Mouse (Mus musculus) cerebellum, adult 8-10 months (tissue): ENCODE measurements around the gene Eng.

Source experiments
- DNase-seq: peaks from one replicate; pipeline ENCODE4 v3.0.0; 2022

The Eng gene

DNA sequence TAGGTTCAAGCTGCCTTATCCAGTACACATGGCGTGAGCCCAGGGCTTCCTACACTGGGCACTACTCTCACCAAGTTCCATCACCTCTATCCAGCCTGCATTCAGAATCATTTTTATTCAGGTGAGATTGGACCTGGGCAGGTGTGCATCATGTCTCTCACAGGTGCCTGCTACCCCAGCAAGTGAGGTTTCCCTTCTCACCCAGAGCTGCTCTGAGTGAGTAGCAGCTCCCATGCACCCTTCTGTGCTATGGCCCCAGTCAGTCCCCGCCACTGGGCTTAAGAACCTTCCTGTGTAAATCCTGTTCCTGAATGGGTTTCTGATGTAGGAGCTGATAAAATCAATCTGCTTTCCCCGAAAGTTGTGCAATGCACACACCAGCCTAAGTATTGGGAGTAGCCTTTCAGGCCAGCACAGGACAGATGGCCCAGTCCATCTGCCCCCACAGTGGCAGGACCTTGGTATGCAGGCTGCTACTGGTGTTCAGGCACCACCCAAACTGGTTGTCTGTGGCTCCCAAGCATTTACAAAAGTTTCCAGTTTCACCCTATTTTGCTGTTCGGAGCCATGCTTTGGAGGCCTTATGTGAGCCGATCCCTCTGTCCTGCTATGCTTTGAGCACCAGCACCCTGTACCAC lies 22.2 kb upstream of the Eng start:
- no peak for DNase-seq

DNA sequence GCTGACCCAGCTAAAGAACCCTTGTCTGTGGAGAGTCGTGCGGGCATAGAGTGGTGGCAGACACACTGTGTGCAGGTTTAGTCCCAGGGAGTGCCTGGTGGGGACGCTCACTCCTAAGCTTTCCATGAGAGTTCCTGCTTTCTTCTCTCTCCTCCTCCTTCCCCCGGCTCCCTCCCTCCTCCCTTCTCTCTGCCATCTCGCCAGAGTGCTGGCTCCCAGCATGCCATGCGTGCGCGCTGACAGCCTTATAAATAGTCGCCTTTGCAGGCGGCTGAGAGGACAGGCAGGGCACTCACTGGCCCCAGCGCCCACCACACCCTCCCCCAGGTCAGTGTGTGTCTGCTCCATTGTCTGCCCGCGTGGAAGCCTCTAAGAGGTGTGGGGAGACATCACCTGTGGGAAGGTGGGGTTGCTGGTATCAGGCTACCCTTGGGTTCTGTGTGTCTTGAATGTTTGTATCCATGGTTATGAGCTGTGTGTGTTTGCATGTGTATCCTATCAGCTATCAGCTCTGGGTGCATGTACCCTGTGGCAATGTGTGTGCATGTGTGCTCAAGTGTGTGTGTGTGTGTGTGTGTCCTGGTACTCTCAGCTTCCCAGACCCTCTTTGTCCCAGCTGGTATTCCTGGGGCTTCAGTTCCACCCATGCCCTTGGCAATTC lies 21.1 kb upstream of the Eng start:
- peak; percentile 85 for DNase-seq

DNA sequence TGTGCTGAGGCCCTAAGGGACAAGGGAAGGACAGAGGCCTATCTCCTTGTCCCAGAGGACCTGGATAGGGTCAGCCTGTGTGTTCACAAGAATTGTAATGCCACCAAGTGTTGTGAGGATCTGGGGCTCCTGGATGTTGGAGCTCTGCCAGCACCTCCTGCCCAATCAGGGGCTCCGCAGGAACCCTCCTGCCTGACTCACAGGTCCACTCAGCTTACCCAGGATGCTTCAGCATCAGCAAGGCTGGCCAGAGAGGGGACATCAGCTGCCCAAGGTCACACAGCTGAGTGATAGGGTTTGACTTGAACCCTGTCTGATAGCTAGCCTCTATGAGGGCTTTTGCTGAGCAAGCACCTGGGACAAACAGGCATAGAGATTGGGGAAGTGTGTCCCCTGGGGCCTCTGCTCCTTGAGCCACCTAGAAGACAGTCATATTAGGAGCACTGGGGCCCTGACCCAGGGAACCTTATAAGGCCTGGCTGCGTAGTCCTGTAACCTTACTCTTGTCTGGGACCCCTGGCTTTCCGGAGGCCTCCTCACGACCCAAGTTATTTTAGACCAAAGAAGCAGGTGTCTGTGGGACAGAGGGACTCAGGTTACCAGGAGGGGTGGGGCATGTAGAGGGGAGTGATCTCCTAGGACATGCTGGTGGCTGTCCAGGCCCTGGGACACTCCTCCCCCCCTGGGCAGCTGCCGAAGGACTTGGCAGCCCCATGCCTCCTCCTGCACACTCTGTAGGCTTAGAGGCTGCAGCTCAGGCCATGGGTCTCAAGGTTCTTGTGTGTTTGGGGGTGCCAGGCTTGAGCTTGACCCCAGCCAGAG lies 20.3 kb upstream of the Eng start:
- DNase-seq = peak; percentile 76

DNA sequence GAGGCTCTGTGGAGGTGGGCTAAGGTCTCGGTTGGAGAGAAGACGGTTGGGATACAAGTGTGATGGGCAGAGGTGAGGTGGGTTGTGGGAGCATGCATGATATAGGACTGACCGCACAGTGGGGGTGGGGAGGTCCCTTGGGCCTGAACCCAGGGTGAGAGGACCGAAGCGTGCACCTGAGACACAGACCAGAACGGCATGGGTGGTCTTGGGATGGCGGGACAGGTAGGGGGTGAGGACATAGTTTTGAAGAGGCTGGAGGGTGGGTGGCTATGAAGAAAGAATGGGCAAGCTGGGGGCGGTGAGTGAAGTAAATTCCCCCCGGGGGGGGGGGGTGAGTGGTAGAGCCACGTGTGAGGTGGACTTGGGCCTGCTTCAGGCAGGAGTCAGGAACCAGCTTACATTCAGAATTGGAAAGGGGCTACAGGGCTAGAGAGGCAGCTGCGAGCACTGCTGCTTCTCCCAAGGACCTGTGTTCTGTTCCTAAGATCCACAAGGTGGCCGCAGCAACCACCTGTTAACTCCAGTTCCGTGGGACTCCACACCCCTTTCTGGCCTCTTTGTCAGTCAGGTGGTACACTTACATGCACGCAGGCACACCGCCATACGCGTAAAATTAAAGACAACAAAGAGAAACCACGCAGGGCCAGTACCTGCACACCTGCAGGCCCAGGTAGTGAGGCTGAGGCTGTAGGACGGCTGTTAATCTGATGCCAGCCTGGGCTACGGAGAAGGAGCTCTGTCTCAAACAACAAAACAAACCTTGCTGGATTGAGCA lies 18.9 kb upstream of the Eng start:
- DNase-seq = no peak

DNA sequence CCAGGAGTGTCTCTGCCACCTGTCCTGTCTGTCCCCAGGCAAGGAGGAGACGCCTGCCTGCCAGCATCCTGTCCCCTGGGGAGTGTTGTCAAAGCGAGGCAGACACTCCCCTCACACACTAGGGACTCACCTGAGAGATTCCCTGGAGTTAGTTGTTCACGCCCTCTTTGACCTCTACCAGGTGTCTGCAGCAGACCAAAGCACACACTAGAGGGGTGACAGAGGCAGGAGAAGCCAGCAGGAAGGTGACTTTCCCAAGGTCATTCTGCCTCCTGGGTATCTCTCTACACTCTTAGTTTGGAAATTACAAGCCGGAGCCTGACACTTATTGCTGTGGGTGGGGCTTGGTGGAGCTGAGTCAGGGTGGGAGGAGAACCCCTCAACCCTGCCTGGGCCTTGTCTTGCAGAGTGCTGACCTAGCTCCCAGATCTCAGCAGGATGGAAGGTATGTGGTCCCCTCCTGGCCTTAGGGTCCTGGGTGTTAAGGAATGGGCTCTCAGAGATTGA lies 18.3 kb upstream of the Eng start:
- no peak for DNase-seq

DNA sequence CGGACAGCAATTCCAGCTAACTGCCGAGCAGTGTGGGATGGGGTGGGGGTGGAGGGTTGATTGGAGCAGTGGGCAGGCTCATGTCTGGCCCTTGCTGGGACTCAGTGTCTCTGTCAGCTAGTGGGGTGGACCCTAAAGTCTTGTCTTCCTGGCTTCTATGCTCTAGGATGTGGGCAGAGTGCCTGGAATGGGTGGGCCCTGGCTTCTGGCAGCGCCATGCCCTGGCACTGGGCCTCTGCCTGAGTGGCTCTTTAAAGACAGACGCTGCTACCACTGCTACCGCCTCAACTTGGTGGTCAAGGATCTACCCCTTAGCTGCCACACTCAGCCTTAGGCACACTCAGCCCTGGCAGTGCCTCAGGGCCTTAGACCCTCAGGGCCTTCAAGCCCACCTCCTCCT lies 17.7 kb upstream of the Eng start:
- DNase-seq = no peak

DNA sequence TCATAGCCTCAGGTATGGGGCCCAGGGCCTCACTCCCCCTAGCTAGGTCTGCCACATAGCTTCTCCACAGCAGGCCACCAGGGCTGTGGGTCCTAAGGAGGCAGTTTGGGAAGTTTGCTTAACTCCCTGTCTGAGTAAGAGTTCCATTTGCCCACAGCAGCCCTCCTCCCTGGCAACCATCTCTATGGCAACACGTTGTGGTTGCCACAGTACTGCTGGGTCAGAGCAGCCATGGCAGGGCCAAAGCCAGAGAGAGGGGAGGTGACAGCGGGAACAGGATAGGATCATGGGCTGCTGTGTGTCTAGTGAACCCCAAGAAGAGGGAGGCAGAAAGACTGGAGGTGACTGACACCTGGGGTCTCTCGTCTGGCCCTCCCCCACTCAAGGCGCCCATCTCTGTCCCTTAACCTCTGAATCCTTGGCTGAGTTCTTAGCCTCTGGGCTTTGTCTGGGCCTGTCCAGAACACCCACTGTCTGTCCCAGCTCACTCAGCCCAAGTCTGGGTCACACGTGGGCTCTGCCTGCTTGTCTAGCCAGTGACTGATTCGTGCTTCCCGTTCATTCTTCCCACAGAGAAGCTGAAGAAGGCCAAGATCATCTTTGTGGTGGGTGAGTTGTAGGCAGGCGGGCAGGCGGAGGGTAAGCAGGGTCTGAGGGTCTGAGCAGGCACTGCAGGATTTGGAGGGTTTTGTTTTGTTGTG lies 17.0 kb upstream of the Eng start:
- no peak for DNase-seq

DNA sequence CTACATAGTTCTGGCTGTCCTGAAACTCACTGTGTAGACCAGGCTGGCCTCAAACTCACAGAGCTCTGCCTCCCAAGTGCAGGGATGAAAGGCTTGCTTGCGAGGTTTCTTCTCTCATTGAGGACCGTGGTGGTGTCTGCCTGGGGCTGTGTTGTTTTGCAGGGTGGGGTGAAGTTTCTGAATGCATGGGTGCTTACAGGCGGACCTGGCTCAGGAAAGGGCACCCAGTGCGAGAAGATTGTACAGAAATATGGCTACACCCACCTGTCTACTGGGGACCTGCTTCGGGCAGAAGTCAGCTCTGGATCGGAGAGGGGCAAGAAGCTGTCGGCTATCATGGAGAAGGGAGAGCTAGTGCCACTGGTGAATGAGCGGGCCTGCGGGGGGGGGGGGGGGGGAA lies 16.4 kb upstream of the Eng start:
- no peak for DNase-seq

DNA sequence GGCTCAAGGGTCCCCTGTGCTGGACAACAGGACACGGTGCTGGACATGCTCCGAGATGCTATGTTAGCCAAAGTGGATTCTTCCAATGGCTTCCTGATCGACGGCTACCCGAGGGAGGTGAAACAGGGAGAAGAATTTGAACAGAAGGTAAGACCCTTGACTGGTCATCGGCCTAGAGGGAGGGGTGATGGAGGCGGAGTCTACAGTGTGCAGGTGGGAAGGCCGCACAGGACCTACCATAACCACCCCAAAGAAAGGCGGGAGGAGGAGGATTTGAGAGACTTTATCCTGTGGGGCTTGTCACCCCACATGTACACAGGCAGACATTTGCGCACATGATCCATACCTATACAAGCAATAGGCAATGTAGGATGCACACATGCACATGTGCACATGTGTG lies 15.3 kb upstream of the Eng start:
- no peak for DNase-seq

DNA sequence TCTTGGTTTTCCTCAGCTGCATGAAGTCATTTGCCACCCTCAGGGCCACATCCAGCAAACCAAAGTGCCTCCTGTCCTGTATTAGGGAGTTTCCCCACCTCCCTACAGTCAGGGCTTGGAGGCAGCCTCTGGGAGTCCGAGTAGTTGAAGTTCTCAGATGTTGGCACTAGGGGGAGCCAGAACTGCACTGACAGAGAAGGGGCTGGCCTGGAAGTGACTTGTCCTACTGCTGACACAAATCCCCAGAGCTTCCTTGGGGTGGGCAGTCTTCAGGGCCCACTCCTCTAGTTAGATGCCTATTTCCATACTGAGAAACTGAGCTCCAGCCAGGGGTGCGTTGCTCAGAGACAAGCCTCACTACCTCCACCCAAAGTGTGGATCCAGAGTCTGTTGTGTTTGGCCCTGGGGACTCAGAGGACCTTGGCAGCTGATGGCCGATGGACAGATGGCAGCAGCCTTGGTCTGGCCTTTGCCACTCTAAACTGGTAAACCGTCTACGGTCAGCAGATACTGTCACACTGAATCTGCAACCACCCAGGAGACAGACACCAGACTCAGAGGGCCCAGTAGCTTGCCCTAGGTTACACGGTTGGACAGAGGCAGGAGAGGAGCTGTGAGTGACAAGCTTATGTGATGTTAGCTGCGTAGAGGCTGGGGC lies 14.5 kb upstream of the Eng start:
- peak; percentile 81 for DNase-seq

DNA sequence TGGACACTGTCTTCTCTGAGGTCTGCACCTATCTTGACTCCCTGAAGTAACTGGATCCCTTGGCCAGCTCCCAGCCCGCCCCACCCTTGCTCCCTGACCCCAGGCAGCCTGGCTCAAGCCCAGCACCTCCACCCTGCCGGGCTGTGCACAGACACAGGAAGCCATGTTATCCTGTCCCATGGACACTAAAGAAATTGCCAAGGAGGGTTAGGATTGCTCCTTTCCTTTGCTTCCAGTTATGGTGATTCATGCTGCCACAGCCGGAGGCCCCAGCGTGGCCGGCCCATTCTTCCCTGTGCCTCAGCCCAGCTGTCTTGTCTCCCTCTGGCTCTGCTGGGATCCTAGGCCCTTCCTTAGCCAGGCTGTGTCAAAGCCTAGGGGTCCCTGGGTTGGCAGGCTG lies 12.7 kb upstream of the Eng start:
- no peak for DNase-seq

DNA sequence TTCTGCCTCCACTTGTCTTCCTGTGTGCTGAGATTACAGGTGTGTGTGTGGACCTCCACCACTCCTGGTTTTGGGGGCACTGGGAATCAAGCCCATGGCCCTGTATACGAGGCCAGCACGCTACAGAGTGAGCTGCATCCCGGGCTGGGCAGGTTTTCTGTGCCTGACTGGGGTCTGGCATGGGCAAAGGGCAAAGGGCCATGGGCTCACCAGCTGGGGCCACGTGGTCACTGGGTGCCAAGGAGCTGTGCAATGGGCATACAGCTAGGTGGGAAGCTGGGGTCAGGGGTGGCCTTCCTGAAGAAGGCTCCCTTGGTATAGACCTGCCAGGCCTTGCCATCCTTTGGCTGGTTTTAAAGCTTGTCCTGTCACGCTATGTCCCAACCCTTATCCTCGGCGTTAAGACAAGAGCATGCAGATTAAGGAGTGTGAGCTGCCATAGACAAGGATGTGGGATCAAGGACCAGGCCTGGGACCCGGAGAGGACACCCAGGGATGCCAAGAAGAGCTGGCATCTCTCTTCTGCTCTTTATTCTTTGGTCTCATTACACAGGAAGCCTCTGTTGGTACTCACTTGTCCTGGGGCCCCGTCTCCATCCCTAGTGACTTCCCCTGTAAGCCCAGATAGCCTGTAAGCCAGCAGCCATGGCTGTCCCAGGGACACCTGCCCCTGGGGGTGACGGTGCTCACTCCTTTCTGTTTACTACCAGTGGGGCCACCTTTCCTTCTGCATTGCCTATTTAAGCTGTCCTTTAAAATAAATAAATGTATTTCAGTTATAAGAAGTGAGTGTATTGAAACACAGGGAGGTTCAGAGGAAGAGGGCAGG lies 11.9 kb upstream of the Eng start:
- DNase-seq = no peak

DNA sequence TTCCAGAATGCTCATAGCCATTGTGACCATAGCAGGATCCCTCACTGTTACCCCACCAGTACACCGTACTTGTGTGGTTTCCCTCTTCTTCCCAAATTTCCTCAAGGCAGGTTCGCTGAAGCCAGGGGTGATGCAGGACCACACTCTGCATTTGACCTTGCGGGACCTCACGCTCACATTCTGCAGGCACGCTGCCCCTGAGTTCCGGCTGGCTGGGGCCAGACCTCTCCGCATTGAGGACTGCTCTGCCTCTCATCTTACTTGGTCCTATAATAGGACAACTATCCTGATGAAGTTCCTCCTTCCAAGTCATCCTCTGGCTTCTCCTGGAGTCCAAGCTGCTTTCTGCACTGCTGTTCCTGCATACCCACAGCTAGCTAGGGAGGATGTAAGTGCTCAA lies 9.8 kb upstream of the Eng start:
- DNase-seq = no peak

DNA sequence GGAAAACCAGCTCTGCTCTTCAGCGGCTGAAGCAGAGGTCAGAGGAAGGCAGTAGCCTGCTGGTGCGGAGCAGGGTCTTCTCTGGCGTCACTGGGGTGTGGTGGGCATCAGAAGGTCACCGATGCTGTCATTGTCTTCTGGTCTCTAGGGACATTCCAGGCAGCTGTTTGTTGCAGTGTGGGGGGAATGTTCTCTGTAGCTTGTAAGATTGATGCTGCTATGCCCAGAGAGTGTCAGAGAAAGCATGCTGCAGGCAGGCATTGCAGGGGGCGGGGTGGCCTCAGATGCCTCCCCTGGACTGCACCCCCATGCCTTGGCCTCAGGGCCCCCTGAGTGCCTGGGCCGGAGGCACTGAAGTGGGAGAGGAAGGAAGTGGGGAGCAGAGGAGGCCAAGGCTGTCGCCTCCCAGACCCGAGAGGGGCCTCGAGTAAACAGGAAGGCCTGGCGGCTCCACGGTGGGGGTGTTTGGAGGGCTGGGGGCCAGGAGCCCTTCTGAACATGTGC lies 8.6 kb upstream of the Eng start:
- no peak for DNase-seq

DNA sequence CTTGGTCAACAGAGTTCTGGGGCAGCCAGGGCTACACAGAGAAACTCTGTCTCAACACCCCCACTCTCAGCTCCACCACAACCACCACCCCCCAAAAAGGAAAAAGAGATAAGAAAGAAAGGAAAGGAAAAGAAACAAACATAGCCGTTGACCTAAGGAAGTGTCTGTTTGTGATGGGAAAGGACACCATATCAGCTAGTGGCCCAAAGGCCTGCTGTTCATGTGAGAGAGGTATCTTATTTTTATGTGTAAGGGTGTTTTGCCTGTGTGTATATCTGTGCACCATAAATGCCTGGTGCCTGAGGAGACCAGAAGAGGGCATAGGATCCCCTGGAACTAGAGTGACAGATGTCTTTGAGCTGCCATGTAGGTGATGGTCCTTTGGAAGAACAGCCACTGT lies 6.8 kb upstream of the Eng start:
- no peak for DNase-seq

DNA sequence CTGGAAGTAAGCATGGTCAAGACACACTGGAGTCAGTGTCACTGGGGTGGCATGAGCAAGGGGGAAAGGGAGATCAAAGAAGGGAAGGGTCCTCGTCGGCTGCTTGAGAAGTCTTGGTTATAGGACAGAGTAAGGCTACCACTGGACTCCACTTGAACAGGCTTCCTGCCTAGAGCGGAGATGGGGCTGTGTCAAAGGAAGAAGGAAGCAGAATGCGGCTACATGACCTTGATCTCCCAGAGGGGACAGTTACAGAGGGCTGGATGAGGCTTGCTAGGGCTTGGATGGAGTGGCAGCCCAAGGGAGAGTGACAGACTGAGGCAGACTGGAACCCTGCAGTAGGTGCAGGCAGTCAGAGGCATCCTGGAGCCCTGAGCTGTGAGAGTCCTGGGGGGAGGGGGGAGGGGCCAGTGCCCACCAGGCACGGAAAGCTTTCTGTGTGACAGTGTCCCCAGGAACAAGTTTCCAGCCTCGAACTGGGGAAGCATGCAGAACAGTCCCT lies 5.8 kb upstream of the Eng start:
- no peak for DNase-seq

DNA sequence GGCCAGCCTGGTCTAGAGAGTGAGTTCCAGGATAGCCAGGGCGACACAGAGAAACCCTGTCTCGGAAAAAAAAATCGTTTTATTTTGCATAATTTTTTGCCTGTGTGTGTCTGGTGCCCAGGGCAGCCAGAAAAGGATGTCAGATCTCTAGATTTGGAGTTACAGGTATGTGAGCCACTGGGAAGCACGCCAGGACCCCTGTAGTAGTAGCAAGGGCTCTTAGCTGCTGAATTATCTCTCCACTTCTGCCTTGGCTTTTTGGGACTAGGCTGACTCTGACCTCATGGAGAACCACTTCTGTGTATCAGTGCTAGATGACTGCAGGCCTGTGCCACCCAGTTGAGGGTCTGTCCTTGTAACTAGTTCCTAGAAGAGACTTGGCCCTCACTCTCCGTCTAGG lies 4.6 kb upstream of the Eng start:
- no peak for DNase-seq

DNA sequence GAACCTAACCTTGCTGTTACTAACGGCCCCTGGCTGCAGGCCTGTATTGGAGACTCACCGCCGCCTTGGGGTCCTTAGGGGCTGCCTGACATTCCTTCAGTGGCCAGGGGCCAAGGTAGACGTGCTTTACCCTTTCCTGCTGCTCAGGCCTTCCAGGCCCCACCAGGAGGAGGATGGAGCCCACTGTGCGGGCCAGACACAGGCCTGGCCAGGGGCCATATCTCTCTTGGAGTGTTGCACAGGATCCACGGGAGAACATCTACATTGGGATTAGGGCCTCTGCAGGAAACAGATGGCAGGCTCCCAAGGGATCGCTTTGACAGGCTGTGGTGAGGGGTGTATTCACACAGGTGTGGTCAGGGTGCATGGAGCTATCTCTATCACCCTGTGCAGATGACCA lies 3.6 kb upstream of the Eng start:
- no peak for DNase-seq

DNA sequence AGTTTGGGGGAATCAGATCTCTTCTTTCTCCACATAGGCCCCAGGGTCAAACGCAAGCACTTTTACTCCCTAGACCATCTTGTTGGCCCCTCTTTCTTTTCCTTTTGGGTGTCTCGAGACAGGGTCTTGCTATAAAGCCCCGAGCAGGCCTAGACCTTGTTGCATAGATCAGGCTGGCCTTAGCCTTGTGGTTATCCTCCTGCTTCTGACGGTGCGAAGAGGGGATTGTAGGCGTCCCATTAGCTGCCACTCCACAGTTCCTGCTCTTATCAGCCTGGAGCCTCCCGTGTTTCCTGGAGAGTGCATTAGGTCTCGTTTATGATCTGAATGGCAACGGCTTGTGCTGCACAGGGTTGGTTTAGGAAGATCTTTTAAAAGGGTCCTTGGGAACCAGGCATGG lies 2.3 kb upstream of the Eng start:
- DNase-seq = no peak

DNA sequence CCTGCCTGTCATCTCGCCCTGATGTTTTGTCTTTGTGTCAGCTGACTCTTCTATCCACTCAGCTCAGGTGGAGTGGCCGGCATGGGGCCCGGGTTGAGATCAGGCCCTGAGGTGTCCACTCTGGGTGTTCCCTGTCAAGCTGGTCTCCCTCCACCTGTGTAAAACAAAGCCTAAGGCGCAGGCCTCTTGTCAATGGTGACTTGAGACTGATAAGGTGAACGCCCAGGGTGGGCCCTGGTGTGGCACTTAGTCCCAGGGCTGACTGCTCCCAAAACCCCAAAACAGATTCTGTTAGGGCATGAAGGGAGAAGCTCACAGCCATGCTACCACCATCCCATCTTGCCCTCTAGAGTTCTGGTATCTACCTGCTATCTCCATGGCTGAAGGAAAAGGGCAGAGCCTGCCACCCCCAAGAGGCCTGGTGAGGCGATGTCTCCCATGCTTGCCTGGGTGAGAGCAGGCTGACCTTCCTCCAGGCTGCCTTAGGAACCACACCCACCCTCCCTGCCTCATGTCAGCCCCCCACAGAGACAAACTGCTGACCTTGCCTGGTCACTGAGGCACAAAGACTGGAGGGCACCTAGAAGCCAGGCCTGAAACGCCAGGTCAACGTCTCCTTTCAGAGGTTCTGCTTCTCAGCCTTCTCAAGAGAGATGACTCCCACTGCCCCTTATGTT lies 1.5 kb upstream of the Eng start:
- DNase-seq = no peak
